Comparison of ENCODE assay signal across 17 mouse cellular contexts in genomic region chr7:79880033-79880432, GRCm38 (mm10). TPM values are rescaled to one million over a fixed set of nuclear protein-coding genes. Genes with fewer than 3 reads are reported as not detected.
"Had no signal": no experiment of that assay in that cellular context is flagged by ENCODE, and none has a peak within 500 bp of the region (broad histone marks: within the 10 kb centered on the region; RNA-seq: fewer than 3 reads in every experiment).

No protein-coding gene starts in this region.

- DNase-seq: kidney, adult 9 months; kidney, postnatal 4 days; lung, adult 2 months; lung, postnatal 36 days; midbrain, embryonic 14.5 days; retina, postnatal 1 day; right cerebral cortex, postnatal 4 days; spleen, adult 18-20 months; thymus, postnatal 14 days had no signal

- H3K4me2 ChIP-seq: limb, embryonic 13.5 days; liver, embryonic 11.5 days; liver, embryonic 15.5 days; neural tube, embryonic 13.5 days had no signal

- H3K9ac ChIP-seq: limb, embryonic 13.5 days; liver, embryonic 15.5 days; neural tube, embryonic 13.5 days had no signal

- H3K4me3 ChIP-seq: layer of hippocampus, adult 2 months; limb, embryonic 13.5 days; liver, embryonic 15.5 days; neural tube, embryonic 13.5 days had no signal

- H3K27me3 ChIP-seq: limb, embryonic 13.5 days; liver, embryonic 15.5 days; neural tube, embryonic 13.5 days had no signal

- ATAC-seq: lung, postnatal 0 days had no signal

- H3K9me3 ChIP-seq: limb, embryonic 13.5 days; liver, embryonic 15.5 days; neural tube, embryonic 13.5 days had no signal

- H3K4me1 ChIP-seq: liver, embryonic 15.5 days; neural tube, embryonic 13.5 days had no signal

- H3K27ac ChIP-seq: liver, embryonic 15.5 days; neural tube, embryonic 13.5 days had no signal

RNA-seq across cellular contexts. Expression of gene Anpep, which starts 19.2 kb away (rescaled TPM):
- total RNA-seq: monocyte, adult 5-6 weeks had no signal

RNA-seq across cellular contexts. Expression of gene Arpin, which starts 55.1 kb away (rescaled TPM):
- total RNA-seq: megakaryocyte progenitor cell, adult 5-6 weeks had no signal
